Comparison of ENCODE assay signal across 8 mouse cellular contexts in the genomic region with DNA sequence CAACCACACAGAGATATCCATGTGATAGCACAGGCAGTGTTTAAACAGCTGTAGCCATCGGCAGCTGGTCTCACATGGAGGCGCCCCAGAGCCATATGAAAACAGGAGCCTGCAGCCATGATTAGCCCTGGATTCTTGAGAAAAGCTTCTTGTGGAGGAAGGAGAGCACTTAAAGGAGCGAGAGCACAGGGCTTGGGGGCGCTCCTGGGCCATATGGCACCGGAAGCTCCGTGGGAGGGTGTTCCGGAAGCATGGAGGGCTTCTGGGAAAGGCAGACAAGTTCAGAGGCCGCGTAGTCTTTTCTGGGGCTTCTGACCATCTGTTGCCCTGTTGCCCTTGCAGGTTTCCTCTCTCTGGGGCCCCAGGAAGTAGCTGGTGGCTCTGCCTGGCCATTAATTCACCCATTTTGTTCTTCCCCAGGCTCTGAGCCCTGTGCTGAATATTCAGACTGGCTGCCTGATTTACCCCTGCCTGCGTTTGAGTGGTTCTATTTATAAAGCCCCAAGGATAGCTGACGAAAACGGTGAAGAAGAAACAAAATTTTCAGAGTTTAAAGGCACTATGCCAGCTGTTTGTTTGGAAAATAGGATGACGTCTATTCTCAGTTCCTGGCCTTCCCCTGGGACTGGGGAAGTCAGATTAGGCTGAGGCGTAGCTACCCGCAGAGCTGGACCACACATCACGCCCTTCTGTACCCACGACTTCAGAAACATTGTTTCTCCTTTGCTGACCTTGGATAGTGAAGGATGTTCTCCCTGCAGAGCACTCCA. TPM values are rescaled to one million over a fixed set of nuclear protein-coding genes. Genes with fewer than 3 reads are reported as not detected.
DNase-seq lines count a peak whose midpoint lies in the region; ATAC-seq lines count a peak whose summit lies in the region.

No protein-coding gene starts in this region.

- DNase-seq in adrenal gland, adult (ENCODE audit: inconsistent age in 2 of 2, low spot score in 1 of 2): peak; percentile 46 to 78
- no peak for DNase-seq in adrenal gland, adult 18-20 months (ENCODE audit: low spot score in 2 of 2)
- peak; percentile 2 for DNase-seq in T-cell, adult 2 months (ENCODE audit: low spot score)
- DNase-seq in heart, adult 9 months (ENCODE audit: low spot score in 2 of 2): peak; percentile 32 to 51
- peak; percentile 46 to 63 for DNase-seq in lung, postnatal 4 days
- DNase-seq in urinary bladder, postnatal 4 days (ENCODE audit: low spot score in 2 of 2): no peak
- DNase-seq in layer of hippocampus, adult 8-10 months (ENCODE audit: low spot score in 2 of 2): no peak

- no peak overlapping the region for H3K4me3 ChIP-seq in kidney, embryonic 16.5 days (ENCODE audit: low read length)

- H3K27ac ChIP-seq in kidney, embryonic 16.5 days (ENCODE audit: low read length): peak overlapping the region; percentile 43

- H3K27me3 ChIP-seq in kidney, embryonic 16.5 days (ENCODE audit: insufficient read depth, low read length): no peaks in the 10 kb centered on the region

- no peak overlapping the region for H3K9ac ChIP-seq in kidney, embryonic 16.5 days (replicated peaks; ENCODE audit: low read length)

- no peaks in the 10 kb centered on the region for H3K9me3 ChIP-seq in kidney, embryonic 16.5 days (ENCODE audit: low read length)

- WGBS in kidney, embryonic 16.5 days: 40% methylated on average over 17 of the region's 17 CpGs

- H3K4me1 ChIP-seq in kidney, embryonic 16.5 days (ENCODE audit: insufficient read depth, low read length): peaks cover 10% of the 10 kb centered on the region

- ATAC-seq in kidney, embryonic 16.5 days (ENCODE audit: low FRiP score, low TSS enrichment): peak; percentile 62

- no peaks in the 10 kb centered on the region for H3K36me3 ChIP-seq in kidney, embryonic 16.5 days (ENCODE audit: insufficient read depth, low read length)

- no peak overlapping the region for H3K4me2 ChIP-seq in kidney, embryonic 16.5 days (replicated peaks; ENCODE audit: low read depth, low read length)

RNA-seq across cellular contexts. Expression of a gene that starts 45.8 kb away (rescaled TPM):
- 10 to 100 TPM; 81.4 to 86.3 TPM for total RNA-seq in adrenal gland, adult 18-20 months (2021)
- polyA plus RNA-seq in kidney, embryonic 16.5 days (2015; fragmentation: Nextera tagmentation; extraction: Ambion mirVana): 215 and 224 TPM in 2 replicates
- 10 to 100 TPM; 71.8 to 82.2 (median 78.1) TPM for total RNA-seq in layer of hippocampus, adult 8-10 months (2022)

RNA-seq across cellular contexts. Expression of a gene that starts 46.2 kb away (rescaled TPM):
- total RNA-seq in adrenal gland, adult 18-20 months (2021): 10 to 100 TPM; 27.7 to 29.9 TPM
- 44.4 and 46.3 TPM in 2 replicates for polyA plus RNA-seq in kidney, embryonic 16.5 days (2015; fragmentation: Nextera tagmentation; extraction: Ambion mirVana)
- total RNA-seq in layer of hippocampus, adult 8-10 months (2022): 10 to 100 TPM; 44.6 to 62.9 (median 51.3) TPM

Comparison
In these comparisons a context has a peak if more than half of its experiments do, and no peak if none do; other contexts are left out.
1. DNase-seq: peak in adrenal gland, adult (2 of 2), T-cell, adult 2 months (single experiment), heart, adult 9 months (2 of 2) and lung, postnatal 4 days (2 of 2); none in adrenal gland, adult 18-20 months (0 of 2), urinary bladder, postnatal 4 days (0 of 2) and layer of hippocampus, adult 8-10 months (0 of 2).